Mouse (Mus musculus): Measurements from ENCODE around the gene Polr3f. TPM values are rescaled to one million over a fixed set of nuclear protein-coding genes. Genes with fewer than 3 reads are reported as not detected.

Polr3f gene
- polyA plus RNA-seq (2012) = 16.7 and 18.9 TPM in 2 replicates

- TF ChIP-seq GATA1 (IDR thresholded peaks at IDR 0.05; ENCODE audit: low read length) = no peak
Measured at GRCm38 (mm10) chr2:144526981-144527820, at the start of gene Polr3f, which contains the start of gene Dzank1. Polr3f (plus strand) TSS chr2:144527718. Dzank1 (minus strand) TSS chr2:144527414.

GRCm38 (mm10) chr2:144479421-144479820 is 48.1 kb upstream of the Polr3f start:
- TF ChIP-seq GATA1 (IDR thresholded peaks at IDR 0.05; ENCODE audit: low read length) = no peak

DNA sequence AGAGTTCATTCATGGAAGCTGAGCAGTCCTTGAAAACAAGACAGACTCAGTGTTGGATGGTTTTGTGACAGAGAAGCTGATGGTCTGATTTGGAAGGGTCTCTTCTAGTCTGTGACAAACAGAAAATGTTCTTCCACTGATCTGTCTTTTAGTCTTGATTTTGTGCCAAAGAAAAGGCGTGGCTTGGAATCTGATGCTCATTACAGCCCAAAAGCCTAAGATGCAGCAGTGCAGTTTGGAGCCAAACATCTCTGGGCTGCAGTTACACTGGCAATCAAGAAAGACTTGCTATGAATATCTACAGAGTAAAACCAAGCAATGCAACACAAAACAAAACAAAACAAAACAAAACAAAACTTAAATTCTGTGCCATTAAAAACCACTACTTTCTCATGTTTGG is 43.4 kb upstream of the Polr3f start:
- no peak for TF ChIP-seq GATA1 (IDR thresholded peaks at IDR 0.05; ENCODE audit: low read length)

- TF ChIP-seq GATA1 (IDR thresholded peaks at IDR 0.05; ENCODE audit: low read length) = no peak
Measured at GRCm38 (mm10) chr2:144485439-144485838, 42.1 kb upstream of the Polr3f start.

DNA sequence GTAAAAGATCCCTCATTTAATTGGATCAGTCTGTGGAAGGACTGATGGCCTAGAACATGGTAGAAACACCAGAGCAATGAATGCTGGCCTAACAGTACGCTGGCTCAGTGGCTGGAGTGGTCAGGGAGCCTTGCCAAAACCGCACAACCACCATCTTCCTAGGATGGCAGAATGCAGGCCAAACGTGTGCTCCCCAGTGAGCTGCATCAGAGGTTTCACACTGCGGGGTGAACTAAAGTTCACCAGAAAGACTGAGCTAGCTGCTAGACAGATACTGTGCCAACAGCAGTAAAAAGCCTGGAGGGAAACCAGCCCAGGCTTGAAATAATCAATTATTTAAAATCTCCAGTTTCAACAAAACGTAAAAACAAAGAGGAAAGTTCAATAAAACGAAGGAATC is 40.0 kb upstream of the Polr3f start:
- TF ChIP-seq GATA1 (IDR thresholded peaks at IDR 0.05; ENCODE audit: low read length) = no peak

DNA sequence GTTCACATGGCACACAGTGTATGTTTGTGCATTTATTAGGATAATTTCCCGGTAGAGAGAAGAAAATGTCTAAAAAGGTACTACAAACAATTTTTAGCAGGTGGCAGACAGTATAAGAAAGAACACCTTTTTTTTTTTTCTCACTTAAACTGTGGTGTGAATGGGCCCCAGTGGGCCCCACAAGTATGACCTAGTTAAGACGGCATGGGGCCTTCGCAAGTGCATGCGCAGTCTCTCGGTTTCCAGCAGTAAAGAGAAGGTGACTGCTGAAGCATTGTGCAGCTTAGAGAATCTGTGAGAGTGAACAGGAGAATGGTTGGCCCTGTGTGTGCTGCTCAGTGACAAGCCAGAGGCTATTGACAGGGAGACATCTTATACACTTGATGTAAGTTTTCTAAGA is 38.2 kb upstream of the Polr3f start:
- no peak for TF ChIP-seq GATA1 (IDR thresholded peaks at IDR 0.05; ENCODE audit: low read length)

DNA sequence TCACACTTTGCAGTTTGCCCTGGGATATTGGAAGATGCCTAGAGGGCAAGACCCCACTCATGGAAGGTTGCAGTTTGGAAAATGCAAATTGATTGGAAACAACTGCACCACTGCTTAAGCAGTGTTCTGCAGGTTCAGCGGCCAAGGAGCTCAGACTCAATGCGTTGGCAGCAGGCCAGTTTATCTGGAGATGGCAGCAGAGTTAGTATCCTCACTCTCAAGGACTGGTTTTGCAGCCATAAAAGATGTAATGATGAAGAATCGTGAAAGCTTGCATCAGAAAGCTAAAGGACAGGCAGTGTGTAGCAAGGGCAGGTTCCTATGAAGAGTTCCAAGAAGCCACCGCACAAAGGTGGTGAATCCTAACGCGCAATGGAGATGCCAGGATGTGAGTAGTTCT is 25.4 kb upstream of the Polr3f start:
- TF ChIP-seq GATA1 (IDR thresholded peaks at IDR 0.05; ENCODE audit: low read length) = no peak

- TF ChIP-seq GATA1 (IDR thresholded peaks at IDR 0.05; ENCODE audit: low read length) = no peak
Measured at GRCm38 (mm10) chr2:144514619-144515018, 12.9 kb upstream of the Polr3f start.

DNA sequence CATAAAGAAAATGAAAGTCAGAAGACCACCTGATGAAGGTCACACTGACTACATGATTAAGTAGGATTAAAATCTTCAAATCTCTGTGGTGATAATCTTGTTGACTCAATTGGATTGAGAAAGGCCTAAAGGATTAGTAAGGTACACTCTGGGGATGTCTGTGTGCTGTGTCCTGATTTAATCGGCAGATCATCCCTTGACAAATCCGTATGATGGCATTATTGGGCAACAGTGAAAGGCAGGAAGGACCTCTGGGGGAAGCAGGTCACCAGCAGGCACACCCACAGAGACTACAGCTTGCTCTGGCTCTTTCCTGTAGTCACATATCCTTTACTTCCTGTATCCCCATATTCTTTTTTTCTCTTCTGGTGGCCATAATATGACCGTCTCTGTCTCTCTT is 7.7 kb upstream of the Polr3f start:
- no peak for TF ChIP-seq GATA1 (IDR thresholded peaks at IDR 0.05; ENCODE audit: low read length)

GRCm38 (mm10) chr2:144525856-144526255 is 1.7 kb upstream of the Polr3f start:
- TF ChIP-seq GATA1 (IDR thresholded peaks at IDR 0.05; ENCODE audit: low read length) = no peak

DNA sequence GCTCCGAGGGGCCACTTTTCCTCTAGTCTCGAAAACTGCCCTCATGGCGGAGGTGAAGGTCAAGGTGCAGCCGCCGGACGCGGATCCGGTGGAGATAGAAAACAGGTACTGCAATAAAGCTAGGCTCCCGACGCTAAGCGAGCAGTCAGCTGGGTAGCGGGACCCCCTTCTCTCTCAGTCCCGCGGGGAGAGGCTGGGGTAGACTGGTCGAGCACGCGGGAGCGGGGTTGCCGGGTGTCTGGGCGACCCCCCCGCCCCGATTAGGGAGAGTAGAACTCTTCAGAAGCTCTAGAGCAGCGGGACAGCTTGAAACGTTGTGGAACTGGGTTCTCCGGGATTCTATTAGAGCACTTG is 280 bp downstream of the Polr3f start:
- no peak for TF ChIP-seq GATA1 (IDR thresholded peaks at IDR 0.05; ENCODE audit: low read length)

GRCm38 (mm10) chr2:144537123-144537522 is 9.6 kb downstream of the Polr3f start:
- no peak for TF ChIP-seq GATA1 (IDR thresholded peaks at IDR 0.05; ENCODE audit: low read length)

DNA sequence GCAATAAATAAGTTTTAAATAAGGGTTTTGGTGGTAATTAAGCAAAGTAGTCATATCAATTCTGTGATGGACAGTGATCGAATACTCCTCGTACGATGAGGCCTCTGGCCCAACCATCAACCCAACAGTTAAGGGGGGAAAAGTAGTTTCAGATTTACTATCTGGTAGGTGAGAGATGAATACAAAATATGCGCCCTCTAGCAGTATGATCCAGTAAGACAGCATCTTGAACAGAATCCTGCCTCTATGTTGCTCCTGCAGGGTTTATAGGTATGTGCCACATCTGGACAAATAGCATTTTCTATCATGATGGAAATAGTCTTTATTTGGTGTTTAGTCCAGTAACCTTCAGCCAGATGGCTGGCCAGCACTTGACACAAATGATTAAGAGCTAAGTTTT is 13.7 kb downstream of the Polr3f start:
- TF ChIP-seq GATA1 (IDR thresholded peaks at IDR 0.05; ENCODE audit: low read length) = no peak

GRCm38 (mm10) chr2:144543670-144544069 is 16.2 kb downstream of the Polr3f start:
- TF ChIP-seq GATA1 (IDR thresholded peaks at IDR 0.05; ENCODE audit: low read length) = no peak

- TF ChIP-seq GATA1 (IDR thresholded peaks at IDR 0.05; ENCODE audit: low read length) = no peak
Measured at GRCm38 (mm10) chr2:144544630-144545029, 17.1 kb downstream of the Polr3f start.

DNA sequence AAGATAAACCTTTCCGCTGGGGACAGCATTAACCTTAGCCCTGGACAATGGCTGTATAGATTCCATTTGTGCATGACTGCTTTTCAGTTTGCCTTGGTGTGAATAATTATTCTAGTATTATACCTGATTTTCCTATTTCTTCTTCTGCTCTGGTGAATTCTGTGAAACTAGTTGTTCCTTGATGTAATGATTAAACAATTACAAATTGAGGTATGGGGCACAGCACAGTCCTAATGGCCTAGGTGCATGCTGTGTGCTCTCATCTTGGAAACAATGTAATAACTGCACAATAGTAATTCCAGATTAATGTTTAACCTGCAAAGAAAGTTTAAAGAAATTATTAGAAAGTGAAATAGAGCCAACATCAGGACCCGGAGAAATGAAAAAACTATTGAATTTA is 17.5 kb downstream of the Polr3f start:
- no peak for TF ChIP-seq GATA1 (IDR thresholded peaks at IDR 0.05; ENCODE audit: low read length)

GRCm38 (mm10) chr2:144545481-144545880 is 18.0 kb downstream of the Polr3f start:
- no peak for TF ChIP-seq GATA1 (IDR thresholded peaks at IDR 0.05; ENCODE audit: low read length)
